8 mouse cellular contexts compared by ENCODE assay signal in the genomic region with DNA sequence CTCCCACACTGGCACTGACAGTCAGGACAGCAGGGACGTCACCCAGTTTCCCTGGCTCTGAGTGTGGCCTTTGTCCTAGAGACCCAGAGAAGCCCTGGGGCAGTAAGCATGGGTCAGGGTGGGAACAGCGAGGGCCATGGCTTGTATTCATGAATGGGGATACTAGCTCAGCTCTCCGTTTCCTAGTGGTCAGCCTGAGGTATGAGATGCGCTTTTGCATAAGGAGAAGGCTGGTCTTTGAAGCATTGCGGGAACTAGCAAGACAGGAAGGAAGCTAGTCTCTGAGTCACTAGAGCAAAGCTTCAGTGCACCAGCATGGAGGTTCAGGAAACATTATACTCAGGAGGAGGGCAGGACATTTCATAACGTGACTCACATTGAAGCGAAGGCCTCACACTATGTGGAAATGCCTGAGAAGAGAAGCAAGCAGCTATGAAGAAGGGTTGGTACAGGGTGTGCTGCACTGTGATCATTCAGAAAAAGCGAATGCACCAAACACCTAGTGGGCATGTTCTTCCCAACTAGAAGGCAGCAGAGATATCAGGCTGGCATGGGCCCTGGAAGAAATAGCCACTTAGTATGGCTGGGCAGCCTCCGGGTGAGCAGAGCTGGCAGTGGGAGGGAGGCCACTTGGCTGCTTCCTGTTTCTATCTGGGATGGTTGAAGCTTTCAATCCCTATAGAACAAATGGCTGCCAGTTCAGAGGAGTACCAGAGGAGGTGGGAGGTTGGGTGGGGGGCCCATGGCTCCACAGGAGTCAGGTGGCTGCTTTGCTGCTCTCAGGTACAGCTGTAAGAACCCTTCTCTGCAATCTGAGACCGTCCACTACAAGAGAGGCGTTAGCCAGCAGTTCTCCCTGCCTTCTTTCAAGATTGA. TPM values are rescaled to one million over a fixed set of nuclear protein-coding genes. Genes with fewer than 3 reads are reported as not detected.
DNase-seq lines count a peak whose midpoint lies in the region; ATAC-seq lines count a peak whose summit lies in the region.

No protein-coding gene starts in this region.

- H3K4me2 ChIP-seq in liver, embryonic 11.5 days: no peak overlapping the region
- H3K4me2 ChIP-seq in neural tube, embryonic 14.5 days (ENCODE audit: low read depth, low read length): no peak overlapping the region

- peak; percentile 93 for DNase-seq in heart, adult 11 months
- no peak for DNase-seq in heart, adult 8-10 months (ENCODE audit: low spot score)
- DNase-seq in liver, embryonic 11.5 days (ENCODE audit: low spot score): no peak
- no peak for DNase-seq in frontal cortex, postnatal 10 days (ENCODE audit: low spot score in 2 of 2)
- DNase-seq in gastrocnemius, postnatal 4 days (ENCODE audit: low spot score in 2 of 2): no peak

- H3K27ac ChIP-seq in liver, embryonic 11.5 days (ENCODE audit: low read depth, low read length): peak overlapping the region; percentile 47; the same call in 1 of the 2 replicates
- 0 out of 2 replicates have a peak overlapping the region, but pooled peaks have one; percentile 28 for H3K27ac ChIP-seq in neural tube, embryonic 14.5 days (ENCODE audit: low read depth, low read length)

- peaks cover 21% of the 10 kb centered on the region for H3K36me3 ChIP-seq in liver, embryonic 11.5 days (ENCODE audit: control insufficient read depth, insufficient read depth, low read length)
- peaks cover 56% of the 10 kb centered on the region for H3K36me3 ChIP-seq in neural tube, embryonic 14.5 days (ENCODE audit: control insufficient read depth, insufficient read depth, low read length)

- peak; percentile 43 for ATAC-seq in CD4-positive, CD25-positive, alpha-beta regulatory T cell, adult 4 months
- peak; percentile 26; the same call in 1 of the 2 replicates for ATAC-seq in erythroid progenitor cell, adult 5-6 weeks (replicated peaks; ENCODE audit: low FRiP score, poor library complexity, severe bottlenecking)
- 0 out of 2 replicates have a peak, but pooled peaks have one; percentile 11 for ATAC-seq in liver, embryonic 11.5 days (replicated peaks; ENCODE audit: low FRiP score)
- no peak; the same call in 1 of the 2 replicates for ATAC-seq in neural tube, embryonic 14.5 days (ENCODE audit: low read depth)

- no peaks in the 10 kb centered on the region for H3K27me3 ChIP-seq in liver, embryonic 11.5 days (replicated peaks; ENCODE audit: control insufficient read depth, insufficient read depth, low read length)
- H3K27me3 ChIP-seq in neural tube, embryonic 14.5 days (ENCODE audit: control insufficient read depth, insufficient read depth, low read length): no peaks in the 10 kb centered on the region

- 0 out of 2 replicates have a peak, but pooled peaks cover 2% of the 10 kb centered on the region for H3K4me1 ChIP-seq in liver, embryonic 11.5 days (replicated peaks; ENCODE audit: control insufficient read depth, insufficient read depth, low read length)
- H3K4me1 ChIP-seq in neural tube, embryonic 14.5 days (ENCODE audit: control insufficient read depth, insufficient read depth, low read length): no peaks in the 10 kb centered on the region

- H3K4me3 ChIP-seq in liver, embryonic 11.5 days (ENCODE audit: low read depth, low read length): no peak overlapping the region
- no peak overlapping the region for H3K4me3 ChIP-seq in neural tube, embryonic 14.5 days (ENCODE audit: low read depth, low read length)

- no peak overlapping the region for H3K9ac ChIP-seq in liver, embryonic 11.5 days (ENCODE audit: low read depth, low read length)
- no peak overlapping the region for H3K9ac ChIP-seq in neural tube, embryonic 14.5 days (replicated peaks; ENCODE audit: low read depth, low read length)

- H3K9me3 ChIP-seq in liver, embryonic 11.5 days (ENCODE audit: control insufficient read depth, low read length): no peaks in the 10 kb centered on the region
- H3K9me3 ChIP-seq in neural tube, embryonic 14.5 days (ENCODE audit: control insufficient read depth, low read length): no peaks in the 10 kb centered on the region

- 64% methylated on average over 11 of the region's 11 CpGs for WGBS in liver, embryonic 11.5 days
- 76% methylated on average over 11 of the region's 11 CpGs for WGBS in neural tube, embryonic 14.5 days

RNA-seq across cellular contexts. Expression of a gene that starts 25.4 kb away (rescaled TPM):
- total RNA-seq in heart, adult 8-10 months (2022): 10 to 100 TPM; 14.2 to 20.0 (median 16.6) TPM
- polyA plus RNA-seq in CD4-positive, CD25-positive, alpha-beta regulatory T cell, adult 4 months (2017; shearing (Covaris generic)): 100 to 1,000 TPM in 1 of 2 experiments, 10 to 100 TPM in 1; 92.1 to 106 TPM
- 4.2 and 9.4 TPM in 2 replicates for total RNA-seq in erythroid progenitor cell, adult 5-6 weeks (2015; ENCODE audit: low replicate concordance)
- total RNA-seq in erythroid progenitor cell, adult 5-6 weeks (2017; ENCODE audit: low replicate concordance): 0.53 and 5.8 TPM in 2 replicates
- polyA plus RNA-seq in liver, embryonic 11.5 days (2014; fragmentation: Nextera tagmentation; extraction: Ambion mirVana): 102 and 103 TPM in 2 replicates
- 135 and 140 TPM in 2 replicates for polyA plus RNA-seq in neural tube, embryonic 14.5 days (2014; fragmentation: Nextera tagmentation; extraction: Ambion mirVana)
- total RNA-seq in gastrocnemius, postnatal 4 days (2021): 10 to 100 TPM; 51.5 to 57.6 TPM

RNA-seq across cellular contexts. Expression of a gene that starts 27.1 kb away (rescaled TPM):
- total RNA-seq in heart, adult 8-10 months (2022): 100 to 1,000 TPM; 166 to 200 (median 185) TPM
- polyA plus RNA-seq in CD4-positive, CD25-positive, alpha-beta regulatory T cell, adult 4 months (2017; shearing (Covaris generic)): 10 to 100 TPM; 35.2 to 58.5 TPM
- total RNA-seq in erythroid progenitor cell, adult 5-6 weeks (2015; ENCODE audit: low replicate concordance): 8.6 and 10.5 TPM in 2 replicates
- 0.38 and 2.2 TPM in 2 replicates for total RNA-seq in erythroid progenitor cell, adult 5-6 weeks (2017; ENCODE audit: low replicate concordance)
- 50.5 and 52.5 TPM in 2 replicates for polyA plus RNA-seq in liver, embryonic 11.5 days (2014; fragmentation: Nextera tagmentation; extraction: Ambion mirVana)
- polyA plus RNA-seq in neural tube, embryonic 14.5 days (2014; fragmentation: Nextera tagmentation; extraction: Ambion mirVana): 125 and 128 TPM in 2 replicates
- 10 to 100 TPM; 87.3 to 91.8 TPM for total RNA-seq in gastrocnemius, postnatal 4 days (2021)

RNA-seq across cellular contexts. Expression of a gene that starts 33.0 kb away (rescaled TPM):
- 10 to 100 TPM; 14.6 to 20.6 (median 19.2) TPM for total RNA-seq in heart, adult 8-10 months (2022)
- 10 to 100 TPM; 19.3 to 21.6 TPM for polyA plus RNA-seq in CD4-positive, CD25-positive, alpha-beta regulatory T cell, adult 4 months (2017; shearing (Covaris generic))
- 8.3 and 10.1 TPM in 2 replicates for total RNA-seq in erythroid progenitor cell, adult 5-6 weeks (2015; ENCODE audit: low replicate concordance)
- 0.91 and 1.7 TPM in 2 replicates for total RNA-seq in erythroid progenitor cell, adult 5-6 weeks (2017; ENCODE audit: low replicate concordance)
- polyA plus RNA-seq in liver, embryonic 11.5 days (2014; fragmentation: Nextera tagmentation; extraction: Ambion mirVana): 26.4 and 29.9 TPM in 2 replicates
- 63.6 and 65.0 TPM in 2 replicates for polyA plus RNA-seq in neural tube, embryonic 14.5 days (2014; fragmentation: Nextera tagmentation; extraction: Ambion mirVana)
- 10 to 100 TPM; 32.3 to 32.8 TPM for total RNA-seq in gastrocnemius, postnatal 4 days (2021)

RNA-seq across cellular contexts. Expression of a gene that starts 50.9 kb away (rescaled TPM):
- total RNA-seq in heart, adult 8-10 months (2022): 10 to 100 TPM; 10.6 to 13.3 (median 12.2) TPM
- 10 to 100 TPM; 41.4 to 64.3 TPM for polyA plus RNA-seq in CD4-positive, CD25-positive, alpha-beta regulatory T cell, adult 4 months (2017; shearing (Covaris generic))
- 13.0 and 20.9 TPM in 2 replicates for total RNA-seq in erythroid progenitor cell, adult 5-6 weeks (2015; ENCODE audit: low replicate concordance)
- 15.3 and 28.9 TPM in 2 replicates for total RNA-seq in erythroid progenitor cell, adult 5-6 weeks (2017; ENCODE audit: low replicate concordance)
- 28.1 and 30.0 TPM in 2 replicates for polyA plus RNA-seq in liver, embryonic 11.5 days (2014; fragmentation: Nextera tagmentation; extraction: Ambion mirVana)
- polyA plus RNA-seq in neural tube, embryonic 14.5 days (2014; fragmentation: Nextera tagmentation; extraction: Ambion mirVana): 62.2 and 62.5 TPM in 2 replicates
- total RNA-seq in gastrocnemius, postnatal 4 days (2021): 10 to 100 TPM; 25.9 to 27.9 TPM

Comparison
In these comparisons a context has a peak if more than half of its experiments do, and no peak if none do; other contexts are left out.
1. RNA of a gene that starts 27.1 kb away (total RNA-seq): 166 to 200 TPM in heart, adult 8-10 months and 87.3 to 91.8 TPM in gastrocnemius, postnatal 4 days; 0.38 to 10.5 TPM in erythroid progenitor cell, adult 5-6 weeks; every median in the first group is over 4 times any median in the second.